Mouse (Mus musculus): ENCODE results near the gene Cdc42bpa. TPM values are rescaled to one million over a fixed set of nuclear protein-coding genes. Genes with fewer than 3 reads are reported as not detected.

The Cdc42bpa gene
- total and polyA plus RNA-seq, 2 experiments from 2014 or later, result 29.1 to 84.3 TPM

DNA sequence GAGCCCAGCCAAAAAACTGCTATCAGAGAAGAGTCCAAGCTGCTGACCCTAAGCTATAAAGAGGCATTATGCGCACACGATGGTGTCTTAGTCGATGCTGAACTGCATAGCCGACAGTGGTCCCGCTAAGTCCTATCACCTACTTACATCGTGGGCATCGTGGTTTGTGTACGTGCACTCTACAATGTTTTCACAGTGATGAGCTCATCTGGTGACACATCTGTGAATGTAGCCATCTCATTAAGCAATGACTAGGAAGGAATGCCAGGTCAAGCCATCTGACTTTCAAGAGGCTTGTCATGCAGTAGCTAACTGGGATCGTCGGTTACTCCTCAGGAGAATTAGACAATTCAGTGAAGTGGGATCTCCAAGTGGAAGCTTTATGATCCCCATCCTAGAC is 15.3 kb upstream of the Cdc42bpa start:
- no peaks in the 10 kb centered on the region for H3K9me3 ChIP-seq (ENCODE audit: low read length)
- H3K27me3 ChIP-seq (ENCODE audit: insufficient read depth, low read length), result no peaks in the 10 kb centered on the region
- H3K9ac ChIP-seq (replicated peaks; ENCODE audit: low read length), result no peak overlapping the region
- no peak for DNase-seq (ENCODE audit: low spot score)
- no peaks in the 10 kb centered on the region for H3K4me1 ChIP-seq (ENCODE audit: insufficient read depth, low read length)
- H3K4me3 ChIP-seq (ENCODE audit: low read length), result no peak overlapping the region
- TF ChIP-seq CTCF (IDR thresholded peaks at IDR 0.05; ENCODE audit: low read depth), result no peak
- no peak overlapping the region for H3K27ac ChIP-seq
- WGBS, result 88% methylated on average over 10 of the region's 10 CpGs
- ATAC-seq, result no peak
- H3K4me2 ChIP-seq (ENCODE audit: low read depth, low read length), result no peak overlapping the region
- H3K36me3 ChIP-seq (ENCODE audit: insufficient read depth, low read length), result no peaks in the 10 kb centered on the region

DNA sequence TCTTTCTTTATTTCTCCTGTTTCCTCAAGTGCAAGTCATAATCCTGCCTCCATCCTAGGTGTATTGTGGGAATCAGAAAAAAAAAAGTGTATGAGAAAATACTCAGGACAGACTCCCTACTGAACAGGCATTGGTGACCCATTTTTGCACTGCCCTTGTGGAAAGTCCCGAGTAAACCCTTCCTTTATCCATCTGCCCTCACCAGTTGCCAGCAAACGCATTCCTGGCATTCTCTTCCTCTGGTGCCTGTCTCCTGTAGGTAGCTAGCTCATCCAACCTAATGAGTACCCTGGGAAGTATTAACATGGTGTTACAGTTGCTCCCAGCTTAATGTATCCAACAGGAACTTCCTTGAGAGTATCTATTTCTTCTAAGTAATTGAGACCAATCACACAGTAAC is 13.7 kb upstream of the Cdc42bpa start:
- ATAC-seq, result no peak
- Histone ChIP-seq H3K36me3 (ENCODE audit: insufficient read depth, low read length) (no peaks in the 10 kb centered on the region), H3K27me3 (ENCODE audit: insufficient read depth, low read length) (no peaks in the 10 kb centered on the region), H3K27ac (no peak overlapping the region), H3K4me2 (ENCODE audit: low read depth, low read length) (no peak overlapping the region), H3K4me3 (ENCODE audit: low read length) (no peak overlapping the region), H3K9me3 (ENCODE audit: low read length) (no peaks in the 10 kb centered on the region), H3K4me1 (ENCODE audit: insufficient read depth, low read length) (no peaks in the 10 kb centered on the region), H3K9ac (replicated peaks; ENCODE audit: low read length) (no peak overlapping the region)
- WGBS, result 39% methylated on average over 2 of the region's 2 CpGs
- no peak for DNase-seq (ENCODE audit: low spot score)
- no peak for TF ChIP-seq CTCF (IDR thresholded peaks at IDR 0.05; ENCODE audit: low read depth)

DNA sequence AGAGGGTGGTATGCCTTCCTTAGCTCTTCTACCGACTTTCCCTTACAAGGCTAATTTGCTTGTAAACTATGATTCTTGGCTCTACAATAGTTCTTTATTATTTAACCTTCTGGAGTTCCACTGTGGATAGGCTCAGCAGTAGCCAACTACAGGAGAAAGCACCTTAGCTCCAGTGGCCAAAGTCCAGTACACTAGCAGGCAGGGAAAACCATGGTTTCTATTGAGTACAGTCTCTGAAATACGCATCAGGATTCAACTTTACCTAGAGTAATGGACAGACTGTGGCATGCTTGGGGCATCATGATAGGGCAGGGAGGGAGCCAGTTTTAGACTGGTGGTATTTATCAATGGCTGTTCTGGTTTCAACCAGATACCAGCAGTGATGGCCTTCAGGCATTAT is 12.6 kb upstream of the Cdc42bpa start:
- H3K9ac ChIP-seq (replicated peaks; ENCODE audit: low read length), result no peak overlapping the region
- DNase-seq (ENCODE audit: low spot score) (no peak), ATAC-seq (no peak)
- WGBS, result 97% methylated on average over 2 of the region's 2 CpGs
- H3K9me3 ChIP-seq (ENCODE audit: low read length), result no peaks in the 10 kb centered on the region
- no peak overlapping the region for H3K4me2 ChIP-seq (ENCODE audit: low read depth, low read length)
- no peaks in the 10 kb centered on the region for H3K36me3 ChIP-seq (ENCODE audit: insufficient read depth, low read length)
- no peaks in the 10 kb centered on the region for H3K4me1 ChIP-seq (ENCODE audit: insufficient read depth, low read length)
- H3K27me3 ChIP-seq (ENCODE audit: insufficient read depth, low read length), result no peaks in the 10 kb centered on the region
- no peak overlapping the region for H3K4me3 ChIP-seq (ENCODE audit: low read length)
- no peak overlapping the region for H3K27ac ChIP-seq
- no peak for TF ChIP-seq CTCF (IDR thresholded peaks at IDR 0.05; ENCODE audit: low read depth)

DNA sequence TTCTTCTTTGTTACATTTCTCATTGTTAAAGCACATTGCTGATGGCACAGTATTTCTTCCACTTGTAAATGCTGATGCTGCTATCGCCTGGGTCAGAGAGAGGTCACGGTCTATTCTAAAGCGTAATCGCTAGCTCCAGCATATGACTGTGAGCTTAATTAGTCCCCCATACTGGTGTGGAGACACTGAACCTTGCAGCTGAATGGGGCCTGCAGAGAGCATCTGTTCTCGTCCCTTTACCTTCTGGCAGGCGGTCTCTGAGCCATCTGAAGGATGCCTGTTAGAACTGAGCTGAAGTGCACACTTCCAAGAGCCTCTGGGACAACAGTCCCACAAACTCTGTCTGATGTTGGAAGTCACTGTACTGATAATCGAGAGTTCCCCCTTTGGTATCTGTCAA is 8.7 kb upstream of the Cdc42bpa start:
- ATAC-seq (peak; percentile 62; the same call in 1 of the 2 replicates), DNase-seq (ENCODE audit: low spot score) (peak; percentile 56)
- no peaks in the 10 kb centered on the region for H3K27me3 ChIP-seq (ENCODE audit: insufficient read depth, low read length)

DNA sequence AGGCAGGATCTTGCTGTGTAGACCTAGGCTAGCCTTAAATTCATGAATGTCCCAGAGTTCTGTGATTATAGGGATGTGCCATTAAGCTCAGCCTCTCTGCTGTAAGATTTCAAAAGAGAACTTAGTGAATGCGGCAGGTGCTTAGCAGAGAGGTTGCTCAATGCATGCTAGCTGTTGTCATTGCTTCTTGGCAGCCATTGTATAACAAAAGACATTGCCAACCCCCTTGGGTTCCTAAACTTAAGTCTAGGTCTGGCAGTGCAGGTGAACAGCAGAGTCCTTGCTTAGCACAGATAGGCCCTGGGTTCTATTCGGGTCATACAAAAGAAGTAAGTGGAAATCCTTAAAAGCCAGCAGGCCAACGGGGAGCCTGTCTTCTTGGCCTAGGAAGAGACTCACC is 7.0 kb upstream of the Cdc42bpa start:
- ATAC-seq (no peak), DNase-seq (ENCODE audit: low spot score) (no peak)
- no peak overlapping the region for H3K9ac ChIP-seq (replicated peaks; ENCODE audit: low read length)
- WGBS, result 89% methylated on average over 3 of the region's 3 CpGs
- TF ChIP-seq CTCF (IDR thresholded peaks at IDR 0.05; ENCODE audit: low read depth), result no peak
- no peak overlapping the region for H3K4me3 ChIP-seq (ENCODE audit: low read length)
- no peaks in the 10 kb centered on the region for H3K27me3 ChIP-seq (ENCODE audit: insufficient read depth, low read length)
- H3K4me2 ChIP-seq (ENCODE audit: low read depth, low read length), result no peak overlapping the region
- H3K27ac ChIP-seq, result no peak overlapping the region
- no peaks in the 10 kb centered on the region for H3K36me3 ChIP-seq (ENCODE audit: insufficient read depth, low read length)
- no peaks in the 10 kb centered on the region for H3K9me3 ChIP-seq (ENCODE audit: low read length)
- no peaks in the 10 kb centered on the region for H3K4me1 ChIP-seq (ENCODE audit: insufficient read depth, low read length)

More for the DNA sequence above, 8.7 kb upstream of the Cdc42bpa start:
- H3K4me2 ChIP-seq (ENCODE audit: low read depth, low read length), result no peak overlapping the region
- H3K9me3 ChIP-seq (ENCODE audit: low read length), result no peaks in the 10 kb centered on the region
- H3K9ac ChIP-seq (replicated peaks; ENCODE audit: low read length), result no peak overlapping the region
- no peaks in the 10 kb centered on the region for H3K36me3 ChIP-seq (ENCODE audit: insufficient read depth, low read length)
- WGBS, result 31% methylated on average over 7 of the region's 7 CpGs
- no peak overlapping the region for H3K4me3 ChIP-seq (ENCODE audit: low read length)
- no peak for TF ChIP-seq CTCF (IDR thresholded peaks at IDR 0.05; ENCODE audit: low read depth)
- H3K4me1 ChIP-seq (ENCODE audit: insufficient read depth, low read length), result no peaks in the 10 kb centered on the region
- H3K27ac ChIP-seq, result no peak overlapping the region

DNA sequence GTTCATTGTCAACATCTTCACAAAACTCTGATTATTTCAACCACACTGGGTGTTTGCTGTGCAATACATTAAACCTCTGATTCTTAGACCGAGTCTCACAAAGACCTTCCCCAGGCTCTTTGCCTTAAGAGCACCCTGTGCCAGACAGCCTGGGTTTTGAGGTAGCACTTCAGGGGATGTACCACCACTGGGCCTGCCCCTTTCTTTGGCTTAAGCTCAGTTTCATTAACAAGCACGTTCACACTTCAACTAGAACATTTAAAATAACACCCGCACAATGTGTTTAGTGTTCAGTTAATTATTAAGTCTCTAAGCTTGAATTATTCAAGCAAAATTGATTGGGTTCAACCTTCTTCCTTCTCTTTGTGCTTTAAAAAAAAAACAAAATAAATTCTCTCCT is 2.8 kb upstream of the Cdc42bpa start:
- ATAC-seq (no peak), DNase-seq (ENCODE audit: low spot score) (no peak)
- H3K4me2 ChIP-seq (ENCODE audit: low read depth, low read length), result no peak overlapping the region
- TF ChIP-seq CTCF (IDR thresholded peaks at IDR 0.05; ENCODE audit: low read depth), result no peak
- 0 out of 2 replicates have a peak, but pooled peaks cover 5% of the 10 kb centered on the region for H3K4me1 ChIP-seq (ENCODE audit: insufficient read depth, low read length)
- no peak overlapping the region for H3K4me3 ChIP-seq (ENCODE audit: low read length)
- no peaks in the 10 kb centered on the region for H3K27me3 ChIP-seq (ENCODE audit: insufficient read depth, low read length)
- H3K9ac ChIP-seq (replicated peaks; ENCODE audit: low read length), result no peak overlapping the region
- no peaks in the 10 kb centered on the region for H3K36me3 ChIP-seq (ENCODE audit: insufficient read depth, low read length)
- H3K9me3 ChIP-seq (ENCODE audit: low read length), result no peaks in the 10 kb centered on the region
- no peak overlapping the region for H3K27ac ChIP-seq
- 50% methylated on average over 3 of the region's 3 CpGs for WGBS

DNA sequence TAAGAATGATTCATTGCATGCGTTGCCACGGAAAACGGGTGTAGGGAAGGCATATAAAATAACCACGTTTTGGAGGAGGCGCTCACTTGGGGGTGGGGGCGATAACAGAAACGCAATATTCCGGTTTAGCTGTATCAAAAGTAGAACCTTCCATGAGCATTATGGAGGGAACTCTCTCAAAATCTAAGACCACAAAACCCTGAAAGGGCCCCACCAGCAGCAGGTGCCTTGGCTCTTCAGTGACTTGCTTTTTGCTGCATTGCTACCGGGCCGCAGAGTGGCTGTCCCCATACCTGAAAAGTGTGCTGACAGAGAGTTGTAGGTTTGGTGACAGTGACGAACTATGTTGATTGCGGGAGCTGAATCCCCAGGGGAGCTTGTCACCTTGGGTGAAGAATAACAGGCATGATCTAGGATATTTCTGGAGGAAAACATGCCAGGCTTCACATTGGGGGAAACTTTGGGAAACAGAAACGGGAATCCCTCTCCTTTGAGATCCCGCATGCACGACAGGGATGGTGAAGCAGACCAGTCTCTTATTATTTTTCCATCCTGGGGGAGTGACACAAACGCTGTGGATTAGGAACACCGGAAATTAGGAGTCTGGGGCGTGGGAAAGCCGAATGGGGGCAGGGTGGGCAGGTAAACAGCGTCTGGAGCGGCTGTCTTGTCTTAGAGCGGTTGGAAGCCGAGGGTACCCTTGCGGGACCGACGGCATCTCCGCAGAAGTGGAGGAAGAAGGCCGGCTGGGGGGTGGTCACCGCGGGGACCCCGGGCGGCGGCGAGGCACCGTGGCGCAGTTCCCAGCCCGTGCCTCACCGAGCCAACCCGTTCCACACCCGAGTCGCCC is 1.2 kb upstream of the Cdc42bpa start:
- ATAC-seq, result no peak; the same call in 1 of the 2 replicates
- peak overlapping the region; percentile 99 for H3K9ac ChIP-seq (replicated peaks; ENCODE audit: low read length)
- 3% methylated on average over 41 of the region's 41 CpGs for WGBS
- peaks cover 13% of the 10 kb centered on the region; the same call in 1 of the 2 replicates for H3K4me1 ChIP-seq (ENCODE audit: insufficient read depth, low read length)
- no peaks in the 10 kb centered on the region for H3K27me3 ChIP-seq (ENCODE audit: insufficient read depth, low read length)
- H3K4me2 ChIP-seq (ENCODE audit: low read depth, low read length), result peak overlapping the region; percentile 77
- peak overlapping the region; percentile 93 for H3K4me3 ChIP-seq (ENCODE audit: low read length)
- peak overlapping the region; percentile 99 for H3K27ac ChIP-seq
- DNase-seq (ENCODE audit: low spot score), result peak; percentile 61
- H3K9me3 ChIP-seq (ENCODE audit: low read length), result no peaks in the 10 kb centered on the region
- TF ChIP-seq CTCF (IDR thresholded peaks at IDR 0.05; ENCODE audit: low read depth), result no peak
- H3K36me3 ChIP-seq (ENCODE audit: insufficient read depth, low read length), result no peaks in the 10 kb centered on the region
